Mouse (Mus musculus) forebrain, embryonic 16.5 days (tissue): ENCODE data around the gene Grk5. TPM values are rescaled to one million over a fixed set of nuclear protein-coding genes. Genes with fewer than 3 reads are reported as not detected.
"Not testable (repeated sequence)": the region's sequence is repeated elsewhere in the genome, so short reads cannot be mapped to it uniquely, and the experiment has no call there.

Source experiments
- ATAC-seq: fragments of 200-750 bp; cut with Nextera tagmentation; 2 replicates; pipeline ENCODE4 v1.8.0; 2017; ENCODE audit warnings: mild to moderate bottlenecking, moderate library complexity
- H3K27ac ChIP-seq: fragments of 300-500 bp; sonication (generic); 2 replicates; pipeline ENCODE4 v1.5.1; 2014; ENCODE audit warnings: low read length, control low read depth
- H3K27me3 ChIP-seq: fragments of 300-500 bp; sonication (generic); replicated peaks from 2 replicates; pipeline ENCODE4 v1.6.1; 2014; ENCODE audit warnings: low read length; ENCODE audit not compliant: control insufficient read depth, insufficient read depth
- H3K36me3 ChIP-seq: fragments of 300-500 bp; sonication (generic); 2 replicates; pipeline ENCODE4 v1.6.1; 2014; ENCODE audit not compliant: control insufficient read depth, insufficient read depth
- H3K4me1 ChIP-seq: fragments of 300-500 bp; sonication (generic); replicated peaks from 2 replicates; pipeline ENCODE4 v1.6.1; 2014; ENCODE audit warnings: low read length; ENCODE audit not compliant: control insufficient read depth, insufficient read depth
- H3K4me2 ChIP-seq: fragments of 300-500 bp; sonication (generic); 2 replicates; pipeline ENCODE4 v1.6.1; 2014; ENCODE audit warnings: mild to moderate bottlenecking, low read length, control low read depth
- H3K4me3 ChIP-seq: fragments of 300-500 bp; sonication (generic); replicated peaks from 2 replicates; pipeline ENCODE4 v1.5.1; 2014; ENCODE audit warnings: mild to moderate bottlenecking, low read length, control low read depth
- H3K9ac ChIP-seq: fragments of 300-500 bp; sonication (generic); replicated peaks from 2 replicates; pipeline ENCODE4 v1.6.1; 2014; ENCODE audit warnings: low read depth, low read length, control low read depth
- H3K9me3 ChIP-seq: fragments of 300-500 bp; sonication (generic); 2 replicates; pipeline ENCODE4 v1.6.1; 2016; ENCODE audit warnings: low read length; ENCODE audit not compliant: control insufficient read depth
- WGBS: fragments of 180-500 bp; shearing (Covaris S2); extraction: QIAGEN DNeasy Blood & Tissue Kit; methylation state at CpG from one replicate; pipeline ENCODE4 v1.1.7; 2014; 5-methylcytosine and 5-hydroxymethylcytosine counted together
- polyA plus RNA-seq: library from polyadenylated mRNA; unstranded; fragments of >200 nt; fragmentation: Nextera tagmentation; extraction: Ambion mirVana; gene quantifications from 2 replicates; pipeline ENCODE4 v1.2.1, GENCODE M21; 2015

The Grk5 gene
- polyA plus RNA-seq, 1 experiment from 2014 or later, result 2.4 TPM

- H3K27me3 ChIP-seq, result no peaks in the 10 kb centered on the region
- H3K9me3 ChIP-seq, result no peaks in the 10 kb centered on the region
- no peak overlapping the region for H3K4me2 ChIP-seq
- no peaks in the 10 kb centered on the region for H3K36me3 ChIP-seq
- no peaks in the 10 kb centered on the region for H3K4me1 ChIP-seq
- WGBS, result 96% methylated on average over 1 of the region's 1 CpGs
- H3K27ac ChIP-seq, result no peak overlapping the region
- no peak overlapping the region for H3K9ac ChIP-seq
- no peak overlapping the region for H3K4me3 ChIP-seq
- ATAC-seq, result no peak
These were observed 13.6 kb downstream of the Grk5 start for GRCm38 (mm10) chr19:60903139-60903538.

- H3K4me2 ChIP-seq, result no peak overlapping the region
- no peaks in the 10 kb centered on the region for H3K36me3 ChIP-seq
- no peaks in the 10 kb centered on the region for H3K9me3 ChIP-seq
- no peak for ATAC-seq
- H3K27ac ChIP-seq, result no peak overlapping the region
- no peak overlapping the region for H3K9ac ChIP-seq
- WGBS, result 96% methylated on average over 1 of the region's 1 CpGs
- no peaks in the 10 kb centered on the region for H3K4me1 ChIP-seq
- no peaks in the 10 kb centered on the region for H3K27me3 ChIP-seq
- H3K4me3 ChIP-seq, result no peak overlapping the region
These were observed 14.4 kb downstream of the Grk5 start for GRCm38 (mm10) chr19:60903971-60904370.

GRCm38 (mm10) chr19:60905477-60905876 is 15.9 kb downstream of the Grk5 start:
- Histone ChIP-seq H3K9me3 (no peaks in the 10 kb centered on the region), H3K9ac (no peak overlapping the region), H3K4me2 (no peak overlapping the region), H3K27me3 (no peaks in the 10 kb centered on the region), H3K27ac (no peak overlapping the region), H3K36me3 (no peaks in the 10 kb centered on the region), H3K4me1 (no peaks in the 10 kb centered on the region), H3K4me3 (no peak overlapping the region)
- 97% methylated on average over 5 of the region's 5 CpGs for WGBS
- no peak for ATAC-seq

- H3K27me3 ChIP-seq, result no peaks in the 10 kb centered on the region
- H3K4me3 ChIP-seq, result no peak overlapping the region
- H3K4me1 ChIP-seq, result no peaks in the 10 kb centered on the region
- ATAC-seq, result no peak
- H3K9me3 ChIP-seq, result no peaks in the 10 kb centered on the region
- H3K27ac ChIP-seq, result no peak overlapping the region
- H3K36me3 ChIP-seq, result no peaks in the 10 kb centered on the region
- H3K9ac ChIP-seq, result no peak overlapping the region
- no peak overlapping the region for H3K4me2 ChIP-seq
These were observed 20.8 kb downstream of the Grk5 start for GRCm38 (mm10) chr19:60910304-60910703.

GRCm38 (mm10) chr19:60911653-60912052 is 22.1 kb downstream of the Grk5 start:
- Histone ChIP-seq H3K4me2 (no peak overlapping the region), H3K4me3 (no peak overlapping the region), H3K9me3 (no peaks in the 10 kb centered on the region), H3K27me3 (no peaks in the 10 kb centered on the region), H3K9ac (no peak overlapping the region), H3K4me1 (no peaks in the 10 kb centered on the region), H3K36me3 (no peaks in the 10 kb centered on the region), H3K27ac (no peak overlapping the region)
- WGBS, result 86% methylated on average over 2 of the region's 2 CpGs
- ATAC-seq, result no peak

- no peaks in the 10 kb centered on the region for H3K9me3 ChIP-seq
- H3K4me2 ChIP-seq, result no peak overlapping the region
- H3K36me3 ChIP-seq, result no peaks in the 10 kb centered on the region
- ATAC-seq, result no peak
- 80% methylated on average over 4 of the region's 4 CpGs for WGBS
- H3K4me1 ChIP-seq, result no peaks in the 10 kb centered on the region
- no peaks in the 10 kb centered on the region for H3K27me3 ChIP-seq
- no peak overlapping the region for H3K4me3 ChIP-seq
- H3K27ac ChIP-seq, result no peak overlapping the region
- no peak overlapping the region for H3K9ac ChIP-seq
These were observed 25.7 kb downstream of the Grk5 start for GRCm38 (mm10) chr19:60915236-60915635.

GRCm38 (mm10) chr19:60915862-60916261 is 26.3 kb downstream of the Grk5 start:
- H3K4me3 ChIP-seq, result no peak overlapping the region
- no peak for ATAC-seq
- H3K36me3 ChIP-seq, result no peaks in the 10 kb centered on the region
- H3K4me1 ChIP-seq, result no peaks in the 10 kb centered on the region
- no peak overlapping the region for H3K27ac ChIP-seq
- no peaks in the 10 kb centered on the region for H3K9me3 ChIP-seq
- WGBS, result 94% methylated on average over 3 of the region's 3 CpGs
- no peaks in the 10 kb centered on the region for H3K27me3 ChIP-seq
- no peak overlapping the region for H3K9ac ChIP-seq
- H3K4me2 ChIP-seq, result no peak overlapping the region

GRCm38 (mm10) chr19:60916869-60917570 is 27.5 kb downstream of the Grk5 start:
- H3K4me2 ChIP-seq, result no peak overlapping the region
- no peaks in the 10 kb centered on the region for H3K4me1 ChIP-seq
- no peak overlapping the region for H3K4me3 ChIP-seq
- H3K9ac ChIP-seq, result no peak overlapping the region
- WGBS, result 84% methylated on average over 6 of the region's 6 CpGs
- H3K27me3 ChIP-seq, result no peaks in the 10 kb centered on the region
- no peak overlapping the region for H3K27ac ChIP-seq
- H3K9me3 ChIP-seq, result no peaks in the 10 kb centered on the region
- no peaks in the 10 kb centered on the region for H3K36me3 ChIP-seq
- ATAC-seq, result no peak

- ATAC-seq, H3K27me3 ChIP-seq: not testable (repeated sequence)
These were observed 35.0 kb downstream of the Grk5 start for GRCm38 (mm10) chr19:60924534-60924933.

GRCm38 (mm10) chr19:60935001-60935400 is 45.5 kb downstream of the Grk5 start:
- no peaks in the 10 kb centered on the region for H3K36me3 ChIP-seq
- no peak for ATAC-seq
- no peak overlapping the region for H3K9ac ChIP-seq
- no peak overlapping the region for H3K4me2 ChIP-seq
- H3K27me3 ChIP-seq, result no peaks in the 10 kb centered on the region
- H3K27ac ChIP-seq, result no peak overlapping the region
- peaks cover 3% of the 10 kb centered on the region; the same call in 1 of the 2 replicates for H3K4me1 ChIP-seq
- H3K9me3 ChIP-seq, result peaks cover 2% of the 10 kb centered on the region
- H3K4me3 ChIP-seq, result no peak overlapping the region

More at GRCm38 (mm10) chr19:60924534-60924933, 35.0 kb downstream of the Grk5 start:
- not testable (repeated sequence) for H3K4me3 ChIP-seq, H3K36me3 ChIP-seq, H3K4me2 ChIP-seq, H3K9ac ChIP-seq, H3K4me1 ChIP-seq, H3K27ac ChIP-seq, H3K9me3 ChIP-seq
